Mouse (Mus musculus) small intestine, adult 2 months (tissue): ENCODE results near the gene Ccdc63.

Experiments
- CTCF ChIP-seq: fragments of 200-500 bp; IDR thresholded peaks from 2 replicates; pipeline ENCODE4 v1.5.1; 2012; ENCODE audit warnings: low read depth, mild to moderate bottlenecking, control low read depth, inconsistent platforms, low read length, moderate library complexity, mixed read lengths; ENCODE audit not compliant: insufficient replicate concordance, insufficient read length; ENCODE audit errors: extremely low read depth
- POLR2A ChIP-seq: fragments of 200-500 bp; IDR thresholded peaks from 2 replicates; pipeline ENCODE4 v1.6.1; 2012; ENCODE audit warnings: low read depth, mild to moderate bottlenecking, control low read depth, inconsistent platforms, low read length, moderate library complexity

GRCm38 (mm10) chr5:122106212-122106611 is 34.4 kb downstream of the Ccdc63 start:
- no peak for TF ChIP-seq CTCF
- no peak for TF ChIP-seq POLR2A
